Mouse (Mus musculus) testis, adult 2 months (tissue): ENCODE measurements around the gene 5730596B20Rik. TPM values are rescaled to one million over a fixed set of nuclear protein-coding genes. Genes with fewer than 3 reads are reported as not detected.

Source experiments
- H3K27ac ChIP-seq: fragments of 200-500 bp; 2 replicates; pipeline ENCODE4 v1.5.1; 2012; ENCODE audit warnings: low read depth, low read length; ENCODE audit not compliant: control insufficient read depth, insufficient read depth
- H3K27me3 ChIP-seq: fragments of 200-500 bp; 2 replicates; pipeline ENCODE4 v1.6.1; 2012; ENCODE audit warnings: mild to moderate bottlenecking, low read length, moderate library complexity; ENCODE audit not compliant: control insufficient read depth, insufficient read depth
- H3K36me3 ChIP-seq: fragments of 200-500 bp; 2 replicates; pipeline ENCODE4 v1.6.1; 2012; ENCODE audit warnings: mild to moderate bottlenecking, low read length; ENCODE audit not compliant: control insufficient read depth, insufficient read depth
- H3K4me1 ChIP-seq: fragments of 200-500 bp; 2 replicates; pipeline ENCODE4 v1.6.1; 2012; ENCODE audit warnings: low read length; ENCODE audit not compliant: control insufficient read depth, insufficient read depth
- H3K4me3 ChIP-seq: fragments of 200-500 bp; 2 replicates; pipeline ENCODE4 v1.5.1; 2012; ENCODE audit warnings: low read depth, mild to moderate bottlenecking, low read length, moderate library complexity, mixed read lengths; ENCODE audit not compliant: control insufficient read depth
- CTCF ChIP-seq: fragments of 200-500 bp; IDR thresholded peaks from 2 replicates; pipeline ENCODE4 v1.5.1; 2012; ENCODE audit warnings: low read depth, mild to moderate bottlenecking, inconsistent platforms, low read length, moderate library complexity; ENCODE audit not compliant: control insufficient read depth, insufficient read depth, insufficient replicate concordance
- POLR2A ChIP-seq: fragments of 200-500 bp; IDR thresholded peaks from 2 replicates; pipeline ENCODE4 v1.6.1; 2012; ENCODE audit warnings: low read depth, mild to moderate bottlenecking, inconsistent platforms, low read length, moderate library complexity; ENCODE audit not compliant: control insufficient read depth
- polyA plus RNA-seq: library from polyadenylated mRNA; depleted of rRNA; stranded (reverse); fragments of >200 nt; gene quantifications from 2 replicates; pipeline ENCODE4 v1.2.3, GENCODE M21; 2012

The 5730596B20Rik gene
- polyA plus RNA-seq, 1 experiment, result not detected

- no peak overlapping the region for H3K4me3 ChIP-seq
- no peaks in the 10 kb centered on the region for H3K36me3 ChIP-seq
- peaks cover 7% of the 10 kb centered on the region for H3K4me1 ChIP-seq
- TF ChIP-seq POLR2A (no peak), CTCF (no peak)
- peaks cover 14% of the 10 kb centered on the region for H3K27me3 ChIP-seq
- no peak overlapping the region for H3K27ac ChIP-seq
Measured at GRCm38 (mm10) chr6:52180213-52180710, 3.0 kb downstream of the 5730596B20Rik start.

- TF ChIP-seq POLR2A, result no peak
- no peak for TF ChIP-seq CTCF
Measured at GRCm38 (mm10) chr6:52180726-52181125, 3.4 kb downstream of the 5730596B20Rik start.

GRCm38 (mm10) chr6:52182030-52182429 lies 4.7 kb downstream of the 5730596B20Rik start:
- no peaks in the 10 kb centered on the region for H3K36me3 ChIP-seq
- no peak overlapping the region for H3K27ac ChIP-seq
- H3K4me3 ChIP-seq, result no peak overlapping the region
- H3K27me3 ChIP-seq, result peaks cover 2% of the 10 kb centered on the region
- no peak for TF ChIP-seq POLR2A
- TF ChIP-seq CTCF, result no peak
- H3K4me1 ChIP-seq, result peaks cover 3% of the 10 kb centered on the region; the same call in 1 of the 2 replicates

More at GRCm38 (mm10) chr6:52180726-52181125, 3.4 kb downstream of the 5730596B20Rik start:
- no peak overlapping the region for H3K27ac ChIP-seq
- no peaks in the 10 kb centered on the region for H3K36me3 ChIP-seq
- H3K4me3 ChIP-seq, result no peak overlapping the region
- peaks cover 12% of the 10 kb centered on the region for H3K27me3 ChIP-seq
- peaks cover 7% of the 10 kb centered on the region for H3K4me1 ChIP-seq

GRCm38 (mm10) chr6:52182793-52183192 lies 5.5 kb downstream of the 5730596B20Rik start:
- H3K27ac ChIP-seq, result no peak overlapping the region
- no peak overlapping the region for H3K4me3 ChIP-seq
- H3K4me1 ChIP-seq, result peaks cover 3% of the 10 kb centered on the region; the same call in 1 of the 2 replicates
- no peak for TF ChIP-seq CTCF
- no peak for TF ChIP-seq POLR2A
- H3K27me3 ChIP-seq, result no peaks in the 10 kb centered on the region
- H3K36me3 ChIP-seq, result no peaks in the 10 kb centered on the region

- no peaks in the 10 kb centered on the region for H3K27me3 ChIP-seq
- no peak overlapping the region for H3K4me3 ChIP-seq
- no peaks in the 10 kb centered on the region for H3K36me3 ChIP-seq
- H3K4me1 ChIP-seq, result peaks cover 3% of the 10 kb centered on the region; the same call in 1 of the 2 replicates
- no peak overlapping the region for H3K27ac ChIP-seq
- TF ChIP-seq POLR2A (no peak), CTCF (no peak)
Measured at GRCm38 (mm10) chr6:52183311-52184080, 6.2 kb downstream of the 5730596B20Rik start.

GRCm38 (mm10) chr6:52184668-52185067 lies 7.4 kb downstream of the 5730596B20Rik start:
- Histone ChIP-seq H3K36me3 (no peaks in the 10 kb centered on the region), H3K27me3 (no peaks in the 10 kb centered on the region), H3K27ac (no peak overlapping the region), H3K4me3 (no peak overlapping the region), H3K4me1 (peaks cover 3% of the 10 kb centered on the region; the same call in 1 of the 2 replicates)
- TF ChIP-seq CTCF (no peak), POLR2A (no peak)

- Histone ChIP-seq H3K27me3 (no peaks in the 10 kb centered on the region), H3K36me3 (no peaks in the 10 kb centered on the region), H3K4me3 (no peak overlapping the region), H3K27ac (no peak overlapping the region), H3K4me1 (peaks cover 3% of the 10 kb centered on the region; the same call in 1 of the 2 replicates)
- TF ChIP-seq POLR2A (no peak), CTCF (no peak)
Measured at GRCm38 (mm10) chr6:52185222-52185621, 7.9 kb downstream of the 5730596B20Rik start.
